Comparison of ENCODE assay signal across 15 mouse cellular contexts in the genomic region with DNA sequence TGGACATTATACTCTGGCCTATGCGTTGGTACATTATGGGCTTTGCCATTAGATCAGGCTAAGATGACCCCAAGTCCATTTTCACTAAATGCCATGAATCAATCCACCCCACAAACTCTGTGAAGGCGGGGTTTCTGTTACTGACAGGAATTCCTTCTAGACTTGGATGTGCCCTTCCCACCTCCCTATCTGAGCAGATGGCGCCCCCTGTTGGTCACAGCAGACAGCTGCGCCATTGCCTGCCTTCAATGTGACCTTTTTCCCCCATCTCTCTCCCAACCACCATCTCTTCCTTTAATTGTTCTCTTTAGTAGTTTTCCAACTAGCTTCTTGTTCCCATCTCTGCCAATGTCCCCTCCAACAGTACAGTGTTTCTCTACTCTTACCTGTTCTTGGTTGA.
DNase-seq lines count a peak whose midpoint lies in the region; ATAC-seq and TF ChIP-seq lines count a peak whose summit lies in the region.
"Had no signal": no experiment of that assay in that cellular context is flagged by ENCODE, and none has a peak within 500 bp of the region (broad histone marks: within the 10 kb centered on the region; RNA-seq: fewer than 3 reads in every experiment).

No protein-coding gene starts in this region.

- H3K4me2 ChIP-seq in midbrain, postnatal 0 days (ENCODE audit: low read depth, low read length, poor library complexity, severe bottlenecking) = no peak overlapping the region
- no peak overlapping the region for H3K4me2 ChIP-seq in stomach, postnatal 0 days (replicated peaks; ENCODE audit: low read depth)
- no peak overlapping the region for H3K4me2 ChIP-seq in midbrain, embryonic 11.5 days
- H3K4me2 ChIP-seq: embryonic facial prominence, embryonic 13.5 days had no signal

- no peak for ATAC-seq in midbrain, postnatal 0 days (ENCODE audit: low FRiP score)
- no peak for ATAC-seq in stomach, postnatal 0 days (ENCODE audit: low FRiP score, low TSS enrichment)
- no peak for ATAC-seq in midbrain, embryonic 11.5 days (ENCODE audit: low FRiP score)

- H3K4me1 ChIP-seq in cerebellum, adult 2 months (ENCODE audit: control insufficient read depth, insufficient read depth, low read length) = peaks cover 16% of the 10 kb centered on the region
- no peaks in the 10 kb centered on the region for H3K4me1 ChIP-seq in midbrain, postnatal 0 days (ENCODE audit: insufficient read depth, low read length)
- H3K4me1 ChIP-seq in midbrain, embryonic 10.5 days = peaks cover 9% of the 10 kb centered on the region
- H3K4me1 ChIP-seq in stomach, postnatal 0 days (replicated peaks; ENCODE audit: control insufficient read depth, insufficient read depth) = no peaks in the 10 kb centered on the region
- no peaks in the 10 kb centered on the region for H3K4me1 ChIP-seq in midbrain, embryonic 11.5 days (ENCODE audit: control insufficient read depth, insufficient read depth, low read length)

- DNase-seq in cerebellum, adult 2 months = no peak
- no peak for DNase-seq in cerebellum, adult 8-10 months
- DNase-seq in midbrain, postnatal 0 days (ENCODE audit: low spot score) = no peak
- no peak for DNase-seq in midbrain, embryonic 10.5 days (ENCODE audit: low spot score)
- peak; percentile 14 for DNase-seq in induced T-regulatory cell, adult 2 months (ENCODE audit: low read depth)
- no peak for DNase-seq in stomach, postnatal 0 days (ENCODE audit: low spot score)
- DNase-seq in midbrain, embryonic 11.5 days (ENCODE audit: low spot score, missing footprints) = no peak
- no peak for DNase-seq in embryo, embryonic 10.5 days (ENCODE audit: low spot score)
- DNase-seq: adrenal gland, postnatal 36 days; kidney, adult 11 months; layer of hippocampus, adult 9-11 months; left cerebral cortex, postnatal 4 days; right cerebral cortex, postnatal 4 days; thymus, adult 2 months had no signal

- no peak for TF ChIP-seq POLR2A in cerebellum, adult 2 months (IDR thresholded peaks at IDR 0.05; ENCODE audit: borderline replicate concordance, insufficient read depth, low read length)

- peak; percentile 25; the same call in 1 of the 2 replicates for TF ChIP-seq CTCF in cerebellum, adult 2 months (IDR thresholded peaks at IDR 0.05; ENCODE audit: borderline replicate concordance, insufficient read depth, low read depth, low read length)
- peak; percentile 29; the same call in 1 of the 2 replicates for TF ChIP-seq CTCF in midbrain, postnatal 0 days (IDR thresholded peaks at IDR 0.05)
- peak; percentile 57 for TF ChIP-seq CTCF in stomach, postnatal 0 days (IDR thresholded peaks at IDR 0.05; ENCODE audit: low read depth)

- no peak overlapping the region for H3K4me3 ChIP-seq in cerebellum, adult 2 months (replicated peaks; ENCODE audit: insufficient read depth, low read depth, low read length)
- H3K4me3 ChIP-seq in midbrain, postnatal 0 days (ENCODE audit: low read depth, low read length) = no peak overlapping the region
- no peak overlapping the region for H3K4me3 ChIP-seq in midbrain, embryonic 10.5 days
- H3K4me3 ChIP-seq in stomach, postnatal 0 days (ENCODE audit: low read depth, low read length) = no peak overlapping the region
- no peak overlapping the region for H3K4me3 ChIP-seq in midbrain, embryonic 11.5 days (ENCODE audit: low read depth, low read length)
- H3K4me3 ChIP-seq: embryonic facial prominence, embryonic 13.5 days had no signal

- H3K9me3 ChIP-seq in midbrain, postnatal 0 days (ENCODE audit: low read length) = no peaks in the 10 kb centered on the region
- no peaks in the 10 kb centered on the region for H3K9me3 ChIP-seq in midbrain, embryonic 10.5 days (replicated peaks)
- H3K9me3 ChIP-seq in stomach, postnatal 0 days (ENCODE audit: control insufficient read depth, low read length) = no peaks in the 10 kb centered on the region
- H3K9me3 ChIP-seq in midbrain, embryonic 11.5 days (ENCODE audit: control insufficient read depth, low read length) = no peaks in the 10 kb centered on the region
- H3K9me3 ChIP-seq: embryonic facial prominence, embryonic 13.5 days had no signal

- no peak overlapping the region for H3K27ac ChIP-seq in cerebellum, adult 2 months (ENCODE audit: insufficient read depth, low read length)
- no peak overlapping the region for H3K27ac ChIP-seq in midbrain, postnatal 0 days (ENCODE audit: low read depth, low read length)
- H3K27ac ChIP-seq in midbrain, embryonic 10.5 days (replicated peaks) = no peak overlapping the region
- H3K27ac ChIP-seq in stomach, postnatal 0 days (replicated peaks) = no peak overlapping the region
- H3K27ac ChIP-seq in midbrain, embryonic 11.5 days (ENCODE audit: low read depth, low read length) = no peak overlapping the region
- H3K27ac ChIP-seq: embryonic facial prominence, embryonic 13.5 days had no signal

- no peak overlapping the region for H3K9ac ChIP-seq in midbrain, postnatal 0 days (replicated peaks; ENCODE audit: low read length, poor library complexity, severe bottlenecking)
- no peak overlapping the region for H3K9ac ChIP-seq in stomach, postnatal 0 days (ENCODE audit: low read length)
- H3K9ac ChIP-seq in midbrain, embryonic 11.5 days (ENCODE audit: low read length) = no peak overlapping the region
- H3K9ac ChIP-seq: embryonic facial prominence, embryonic 13.5 days had no signal

- no peak for TF ChIP-seq EP300 in stomach, postnatal 0 days (optimal IDR thresholded peaks at IDR 0.05)

- H3K27me3 ChIP-seq in cerebellum, adult 2 months (ENCODE audit: control insufficient read depth, insufficient read depth, low read length) = no peaks in the 10 kb centered on the region
- no peaks in the 10 kb centered on the region for H3K27me3 ChIP-seq in midbrain, postnatal 0 days (ENCODE audit: insufficient read depth, low read length)
- no peaks in the 10 kb centered on the region for H3K27me3 ChIP-seq in midbrain, embryonic 10.5 days (ENCODE audit: low read depth, poor library complexity, severe bottlenecking)
- no peaks in the 10 kb centered on the region for H3K27me3 ChIP-seq in stomach, postnatal 0 days (ENCODE audit: control insufficient read depth, insufficient read depth, low read length)
- no peaks in the 10 kb centered on the region for H3K27me3 ChIP-seq in midbrain, embryonic 11.5 days (ENCODE audit: control insufficient read depth, insufficient read depth, low read length)
- H3K27me3 ChIP-seq: embryonic facial prominence, embryonic 13.5 days had no signal

- no peaks in the 10 kb centered on the region for H3K36me3 ChIP-seq in midbrain, postnatal 0 days (ENCODE audit: insufficient read depth, low read length)
- no peaks in the 10 kb centered on the region for H3K36me3 ChIP-seq in midbrain, embryonic 10.5 days
- H3K36me3 ChIP-seq in stomach, postnatal 0 days (ENCODE audit: control insufficient read depth, insufficient read depth, low read length) = no peaks in the 10 kb centered on the region
- no peaks in the 10 kb centered on the region for H3K36me3 ChIP-seq in midbrain, embryonic 11.5 days (ENCODE audit: control insufficient read depth, insufficient read depth, low read length)
- H3K36me3 ChIP-seq: embryonic facial prominence, embryonic 13.5 days had no signal

- 83% methylated on average over 4 of the region's 4 CpGs for WGBS in cerebellum, adult 2 months
- 90% methylated on average over 4 of the region's 4 CpGs for WGBS in midbrain, postnatal 0 days
- WGBS in midbrain, embryonic 10.5 days = 81% methylated on average over 4 of the region's 4 CpGs
- 86% methylated on average over 4 of the region's 4 CpGs for whole genome bisulfite sequencing in stomach, postnatal 0 days
- 91% methylated on average over 4 of the region's 4 CpGs for WGBS in midbrain, embryonic 11.5 days
